Mouse (Mus musculus) liver, postnatal 0 days (tissue): ENCODE data around the gene Foxe1.

ENCODE experiments used
- CTCF ChIP-seq: sonication (generic); IDR thresholded peaks from 2 replicates; pipeline ENCODE4 v1.5.1; 2016; ENCODE audit warnings: antibody characterized with exemption, low read depth
- EP300 ChIP-seq: IDR thresholded peaks from 2 replicates; pipeline ENCODE4 v1.6.1; 2016; ENCODE audit warnings: antibody characterized with exemption, low read depth, mild to moderate bottlenecking

- no peak for TF ChIP-seq CTCF
- TF ChIP-seq EP300 = no peak
Observed at GRCm38 (mm10) chr4:46321730-46322389, 21.5 kb upstream of the Foxe1 start.
